11 mouse cellular contexts compared by ENCODE assay signal in the genomic region with DNA sequence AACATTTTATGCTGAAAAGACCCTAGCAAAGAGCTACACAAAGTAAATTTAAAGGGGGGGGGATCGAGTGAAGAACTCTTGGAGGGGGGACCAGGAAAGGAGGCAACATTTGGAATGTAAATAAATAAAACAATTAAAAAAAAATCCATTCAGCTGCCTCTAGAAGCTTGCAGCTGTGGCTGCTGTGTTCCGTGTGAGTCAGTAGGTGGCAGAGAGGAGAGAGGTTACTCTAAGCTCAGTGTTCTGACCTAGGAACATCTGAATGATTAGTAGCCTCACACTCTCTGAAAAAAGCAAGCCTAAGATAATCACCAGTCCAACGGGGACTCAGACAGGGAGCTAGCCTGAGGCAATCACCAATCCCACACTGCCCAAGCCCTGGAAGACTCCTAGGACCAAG.
A peak's percentile ranks its signal among the peaks of the same experiment; 100 is the strongest.
DNase-seq lines count a peak whose midpoint lies in the region; ATAC-seq and TF ChIP-seq lines count a peak whose summit lies in the region.
"Had no signal": no experiment of that assay in that cellular context is flagged by ENCODE, and none has a peak within 500 bp of the region (broad histone marks: within the 10 kb centered on the region; RNA-seq: fewer than 3 reads in every experiment).

No protein-coding gene starts in this region.

- no peaks in the 10 kb centered on the region for H3K4me1 ChIP-seq in hindbrain, postnatal 0 days (ENCODE audit: insufficient read depth, low read length)
- H3K4me1 ChIP-seq in hindbrain, embryonic 13.5 days (replicated peaks) = no peaks in the 10 kb centered on the region
- H3K4me1 ChIP-seq: heart, embryonic 13.5 days had no signal

- no peak overlapping the region for H3K4me3 ChIP-seq in hindbrain, postnatal 0 days (ENCODE audit: low read length)
- no peak overlapping the region for H3K4me3 ChIP-seq in hindbrain, embryonic 13.5 days
- H3K4me3 ChIP-seq: heart, embryonic 13.5 days had no signal

- no peak overlapping the region for H3K27ac ChIP-seq in hindbrain, postnatal 0 days
- H3K27ac ChIP-seq in hindbrain, embryonic 13.5 days = no peak overlapping the region
- H3K27ac ChIP-seq: heart, embryonic 13.5 days had no signal

- DNase-seq in hindbrain, postnatal 0 days (ENCODE audit: low spot score) = peak; percentile 21
- DNase-seq in lung, postnatal 36 days = peak; percentile 1
- no peak for DNase-seq in lung, postnatal 4 days
- DNase-seq in R1 (ENCODE audit: low read depth, low spot score) = peak; percentile 45
- peak; percentile 34 for DNase-seq in retina, embryonic 14.5 days (ENCODE audit: low spot score)
- no peak for DNase-seq in thymus, postnatal 10 days (ENCODE audit: low spot score in 2 of 2)
- no peak for DNase-seq in layer of hippocampus, adult 8-10 months (ENCODE audit: low spot score in 2 of 2)
- DNase-seq: spleen, adult 18-20 months; thymus, postnatal 36 days had no signal

- WGBS in hindbrain, postnatal 0 days = 23% methylated on average over 3 of the region's 3 CpGs
- 22% methylated on average over 3 of the region's 3 CpGs for WGBS in hindbrain, embryonic 13.5 days

- H3K27me3 ChIP-seq in hindbrain, postnatal 0 days (ENCODE audit: insufficient read depth, low read length) = no peaks in the 10 kb centered on the region
- no peaks in the 10 kb centered on the region for H3K27me3 ChIP-seq in hindbrain, embryonic 13.5 days
- H3K27me3 ChIP-seq: heart, embryonic 13.5 days had no signal

- ATAC-seq in hindbrain, postnatal 0 days = no peak
- no peak for ATAC-seq in hindbrain, embryonic 13.5 days (ENCODE audit: low FRiP score)

- no peak overlapping the region for H3K9ac ChIP-seq in hindbrain, postnatal 0 days (replicated peaks; ENCODE audit: low read length)
- H3K9ac ChIP-seq in hindbrain, embryonic 13.5 days = no peak overlapping the region
- H3K9ac ChIP-seq: heart, embryonic 13.5 days had no signal

- TF ChIP-seq CTCF in hindbrain, postnatal 0 days (IDR thresholded peaks at IDR 0.05; ENCODE audit: low read depth) = peak; percentile 43

- no peaks in the 10 kb centered on the region for H3K9me3 ChIP-seq in hindbrain, postnatal 0 days (ENCODE audit: low read length)
- no peaks in the 10 kb centered on the region for H3K9me3 ChIP-seq in hindbrain, embryonic 13.5 days
- H3K9me3 ChIP-seq: heart, embryonic 13.5 days had no signal

- H3K36me3 ChIP-seq in hindbrain, postnatal 0 days (ENCODE audit: insufficient read depth, low read length) = no peaks in the 10 kb centered on the region
- 0 out of 2 replicates have a peak, but pooled peaks cover 5% of the 10 kb centered on the region for H3K36me3 ChIP-seq in hindbrain, embryonic 13.5 days
- H3K36me3 ChIP-seq: heart, embryonic 13.5 days had no signal

- no peak overlapping the region for H3K4me2 ChIP-seq in hindbrain, postnatal 0 days (ENCODE audit: low read depth, low read length)
- H3K4me2 ChIP-seq in hindbrain, embryonic 13.5 days = no peak overlapping the region
- H3K4me2 ChIP-seq: heart, embryonic 13.5 days had no signal

Comparison
In these comparisons a context has a peak if more than half of its experiments do, and no peak if none do; other contexts are left out.
1. DNase-seq: peak in hindbrain, postnatal 0 days (single experiment), lung, postnatal 36 days (single experiment), R1 (single experiment) and retina, embryonic 14.5 days (single experiment); none in lung, postnatal 4 days (0 of 2), thymus, postnatal 10 days (0 of 2) and layer of hippocampus, adult 8-10 months (0 of 2).